Mouse (Mus musculus) liver, embryonic 13.5 days (tissue): ENCODE measurements at regions not wholly inside any gene's neighbourhood (a gene's known extent, or its start where the extent isn't known, plus 50 kb on each side); places are given as distances from the start of the nearest gene placed in this dataset.
"Not testable (repeated sequence)": the region's sequence is repeated elsewhere in the genome, so short reads cannot be mapped to it uniquely, and the experiment has no call there.

Experiments used
- ATAC-seq: fragments of 200-750 bp; cut with Nextera tagmentation; 2 replicates; pipeline ENCODE4 v1.8.0; 2017; ENCODE audit warnings: low read depth, mild to moderate bottlenecking, moderate number of reproducible peaks, moderate library complexity
- DNase-seq: peaks from one replicate; pipeline ENCODE4 v3.0.0; 2022
- H3K27ac ChIP-seq: fragments of 300-500 bp; sonication (generic); 2 replicates; pipeline ENCODE4 v1.5.1; 2015; ENCODE audit warnings: moderate library complexity, mild to moderate bottlenecking, inconsistent platforms
- H3K27me3 ChIP-seq: fragments of 300-500 bp; sonication (generic); 2 replicates; pipeline ENCODE4 v1.6.1; 2015; ENCODE audit warnings: mild to moderate bottlenecking, inconsistent platforms
- H3K36me3 ChIP-seq: fragments of 300-500 bp; sonication (generic); 2 replicates; pipeline ENCODE4 v1.6.1; 2015; ENCODE audit warnings: mild to moderate bottlenecking, inconsistent platforms
- H3K4me1 ChIP-seq: fragments of 300-500 bp; sonication (generic); replicated peaks from 2 replicates; pipeline ENCODE4 v1.6.1; 2015; ENCODE audit warnings: inconsistent platforms
- H3K4me2 ChIP-seq: fragments of 300-500 bp; sonication (generic); 2 replicates; pipeline ENCODE4 v1.6.1; 2015; ENCODE audit warnings: inconsistent platforms, mild to moderate bottlenecking, moderate library complexity
- H3K4me3 ChIP-seq: fragments of 300-500 bp; sonication (generic); replicated peaks from 2 replicates; pipeline ENCODE4 v1.5.1; 2015; ENCODE audit warnings: mild to moderate bottlenecking, inconsistent platforms
- H3K9ac ChIP-seq: fragments of 300-500 bp; sonication (generic); 2 replicates; pipeline ENCODE4 v1.6.1; 2015; ENCODE audit warnings: mild to moderate bottlenecking, inconsistent platforms
- H3K9me3 ChIP-seq: fragments of 300-500 bp; sonication (generic); replicated peaks from 2 replicates; pipeline ENCODE4 v1.6.1; 2016; ENCODE audit warnings: inconsistent platforms
- WGBS: fragments of 180-500 bp; shearing (Covaris S2); methylation state at CpG from one replicate; pipeline ENCODE4 v1.1.7; 2015; ENCODE audit not compliant: insufficient replicate concordance; 5-methylcytosine and 5-hydroxymethylcytosine counted together

DNA sequence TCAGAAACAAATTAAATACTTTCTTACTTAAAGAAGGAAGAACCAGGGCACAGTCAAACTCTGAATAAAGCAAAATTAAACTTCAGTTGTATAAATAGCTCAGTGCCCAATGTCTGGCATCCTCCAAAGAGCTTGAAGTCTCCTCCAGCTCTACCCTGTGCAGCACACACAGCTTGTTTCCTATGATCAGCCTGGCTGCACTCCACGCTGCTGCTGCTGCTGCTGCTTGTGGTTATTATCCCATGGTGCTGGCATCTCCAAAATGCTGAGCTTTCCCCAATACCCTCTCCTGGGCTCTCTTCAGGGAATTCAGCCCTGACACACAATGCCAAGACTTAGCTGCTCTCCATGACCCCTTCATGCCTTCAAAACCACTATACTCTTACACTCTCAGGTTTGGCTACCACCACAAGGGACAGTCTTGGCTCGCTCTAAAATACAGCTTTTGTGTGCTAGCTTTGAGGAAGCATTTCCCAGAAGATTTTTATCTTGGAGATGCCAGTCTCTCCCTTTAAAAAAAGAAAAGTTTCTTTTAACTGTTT is 121.0 kb downstream of the Rab10 start:
- not testable (repeated sequence) for H3K9ac ChIP-seq, H3K9me3 ChIP-seq, H3K36me3 ChIP-seq, DNase-seq, H3K4me3 ChIP-seq, H3K4me2 ChIP-seq, H3K27ac ChIP-seq, ATAC-seq, H3K27me3 ChIP-seq, H3K4me1 ChIP-seq
- WGBS = 37% methylated on average over 2 of the region's 2 CpGs

- no peak for DNase-seq
- Histone ChIP-seq H3K9me3 (no peaks in the 10 kb centered on the region), H3K4me2 (no peak overlapping the region), H3K4me1 (no peaks in the 10 kb centered on the region), H3K36me3 (no peaks in the 10 kb centered on the region), H3K27me3 (no peaks in the 10 kb centered on the region), H3K27ac (no peak overlapping the region), H3K9ac (no peak overlapping the region), H3K4me3 (no peak overlapping the region)
- ATAC-seq = no peak
Measured at GRCm38 (mm10) chr12:3188137-3188536, 121.6 kb downstream of the Rab10 start.

DNA sequence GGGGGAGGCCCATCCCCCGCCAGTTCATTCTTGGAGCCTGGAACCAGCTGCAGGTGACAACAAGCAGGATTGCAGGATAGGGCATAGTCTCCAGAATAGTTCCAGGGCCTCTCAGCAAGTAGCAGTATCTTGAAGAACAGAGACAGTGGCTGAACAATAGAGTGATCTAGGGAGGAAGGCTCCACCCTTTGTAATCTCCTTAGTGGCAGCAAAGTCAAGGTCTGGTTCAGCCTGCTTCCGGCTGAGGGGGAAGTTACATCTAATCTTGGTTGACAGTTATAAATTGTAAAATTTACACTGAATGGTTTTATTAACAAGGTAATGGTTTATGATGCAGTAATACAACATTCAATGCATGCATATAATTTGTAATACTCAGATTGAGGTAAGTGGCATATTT is 136.4 kb downstream of the Rab10 start:
- Histone ChIP-seq H3K4me1 (no peaks in the 10 kb centered on the region), H3K27ac (no peak overlapping the region), H3K36me3 (no peaks in the 10 kb centered on the region), H3K9me3 (no peaks in the 10 kb centered on the region), H3K9ac (no peak overlapping the region), H3K4me3 (no peak overlapping the region), H3K27me3 (no peaks in the 10 kb centered on the region), H3K4me2 (no peak overlapping the region)
- no peak for DNase-seq
- no peak for ATAC-seq
- whole genome bisulfite sequencing = 32% methylated on average over 2 of the region's 2 CpGs

GRCm38 (mm10) chr12:3169705-3170287 is 140.0 kb downstream of the Rab10 start:
- not testable (repeated sequence) for H3K36me3 ChIP-seq, H3K4me3 ChIP-seq, DNase-seq, H3K4me1 ChIP-seq, H3K9ac ChIP-seq, H3K27me3 ChIP-seq, H3K9me3 ChIP-seq, ATAC-seq, H3K4me2 ChIP-seq, H3K27ac ChIP-seq
- 53% methylated on average over 8 of the region's 8 CpGs for WGBS

GRCm38 (mm10) chr12:3161666-3162065 is 148.1 kb downstream of the Rab10 start:
- not testable (repeated sequence) for DNase-seq

DNA sequence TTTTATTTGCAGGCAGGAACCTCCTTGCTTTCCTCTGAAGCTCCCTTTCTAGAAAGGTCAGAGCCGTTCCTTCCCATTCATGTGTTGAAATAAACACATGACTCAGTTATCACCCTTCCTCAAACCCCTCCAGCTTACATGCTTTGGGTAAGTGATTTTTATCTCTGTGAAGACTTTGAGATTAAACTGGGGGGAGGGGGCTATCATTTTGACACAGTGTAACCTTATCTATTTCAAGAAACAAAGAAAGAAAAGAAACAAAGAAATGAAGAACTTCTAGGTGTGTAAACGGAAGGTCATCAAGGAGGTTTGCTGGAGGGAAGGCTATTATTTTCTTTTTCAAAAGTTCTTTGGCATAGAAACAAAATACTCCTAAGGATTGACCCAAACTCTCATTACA is 151.0 kb downstream of the Rab10 start:
- H3K4me1 ChIP-seq, ATAC-seq, H3K27ac ChIP-seq, H3K9ac ChIP-seq, H3K9me3 ChIP-seq, H3K36me3 ChIP-seq, H3K27me3 ChIP-seq, H3K4me2 ChIP-seq, DNase-seq, H3K4me3 ChIP-seq: not testable (repeated sequence)
- 29% methylated on average over 2 of the region's 2 CpGs for WGBS

More at GRCm38 (mm10) chr12:3161666-3162065, 148.1 kb downstream of the Rab10 start:
- H3K36me3 ChIP-seq, ATAC-seq, H3K4me1 ChIP-seq, H3K9me3 ChIP-seq, H3K4me2 ChIP-seq, H3K4me3 ChIP-seq, H3K27ac ChIP-seq, H3K27me3 ChIP-seq, H3K9ac ChIP-seq: not testable (repeated sequence)
- WGBS = 60% methylated on average over 6 of the region's 6 CpGs

DNA sequence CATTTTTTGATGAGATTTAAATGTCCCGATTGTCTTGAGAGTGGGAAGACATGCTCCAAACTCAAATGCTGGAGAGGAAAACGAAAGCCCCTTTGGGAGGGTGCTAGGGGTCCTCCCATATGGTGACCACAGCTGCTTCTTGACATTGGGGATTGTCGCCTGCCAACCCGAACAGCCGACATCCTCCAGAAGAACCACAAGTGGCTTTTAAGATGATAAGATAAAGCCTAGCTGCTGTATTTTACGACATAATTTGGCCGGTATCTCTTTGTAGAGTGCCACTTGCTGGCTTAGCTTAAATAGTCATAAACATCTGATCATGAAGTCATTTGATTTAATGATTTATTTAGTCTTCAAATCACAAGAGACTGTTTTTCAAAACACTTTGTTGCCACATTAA is 156.1 kb downstream of the Rab10 start:
- H3K36me3 ChIP-seq, H3K4me1 ChIP-seq, H3K27ac ChIP-seq, H3K9me3 ChIP-seq, H3K4me2 ChIP-seq, DNase-seq, H3K27me3 ChIP-seq, H3K9ac ChIP-seq, ATAC-seq, H3K4me3 ChIP-seq: not testable (repeated sequence)
- WGBS = 15% methylated on average over 7 of the region's 7 CpGs

DNA sequence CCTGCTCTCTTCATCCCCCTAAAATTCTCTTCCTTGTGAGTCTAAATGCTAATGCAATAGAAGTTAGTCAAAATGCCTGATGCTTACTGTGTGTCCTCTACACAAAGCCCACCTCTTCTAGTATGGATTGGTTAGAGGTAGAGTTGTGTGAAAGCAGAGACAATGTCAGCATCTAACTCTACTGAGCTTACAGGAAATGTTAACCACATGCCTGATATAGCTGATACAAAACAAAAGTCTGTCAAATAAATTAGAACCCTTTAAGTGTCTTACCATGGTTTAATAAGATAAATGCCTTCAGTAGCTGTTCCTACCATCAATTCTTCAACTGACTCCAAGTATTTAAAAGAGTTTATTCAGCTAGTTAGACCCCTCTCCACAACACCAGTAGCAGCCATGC is 177.2 kb downstream of the Rab10 start:
- not testable (repeated sequence) for H3K36me3 ChIP-seq, H3K27me3 ChIP-seq, DNase-seq, ATAC-seq, H3K9ac ChIP-seq, H3K4me3 ChIP-seq, H3K27ac ChIP-seq, H3K9me3 ChIP-seq, H3K4me1 ChIP-seq, H3K4me2 ChIP-seq

DNA sequence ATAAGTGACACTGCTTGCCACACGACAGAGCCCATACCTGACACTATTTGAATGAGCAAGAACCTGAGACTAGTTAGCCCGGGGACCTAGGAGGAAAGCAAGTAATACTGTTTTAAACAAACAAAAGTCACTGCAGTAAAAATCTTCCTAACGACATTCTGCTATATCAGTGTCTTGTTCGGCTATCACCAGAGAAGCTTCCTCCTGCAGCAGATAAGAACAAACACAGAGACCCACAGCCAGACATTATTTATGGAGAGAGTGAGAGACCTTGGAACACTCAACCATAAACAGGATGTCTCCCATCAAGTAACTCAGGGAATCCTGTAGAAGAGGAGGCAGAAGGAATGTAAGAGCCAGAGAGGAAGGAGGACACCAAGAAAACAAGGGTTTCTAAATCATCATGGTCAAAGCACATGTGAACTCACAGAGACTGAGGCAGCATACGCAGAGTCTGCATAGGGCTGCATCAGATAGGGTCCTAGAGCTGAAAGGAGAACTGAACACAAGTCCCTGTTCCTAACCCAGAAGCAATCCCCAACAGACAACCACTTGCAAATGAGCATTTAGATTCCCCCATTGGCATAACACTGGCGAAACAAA is 178.5 kb downstream of the Rab10 start:
- H3K4me2 ChIP-seq, H3K27ac ChIP-seq, DNase-seq, ATAC-seq, H3K36me3 ChIP-seq, H3K4me1 ChIP-seq, H3K27me3 ChIP-seq, H3K9me3 ChIP-seq, H3K9ac ChIP-seq, H3K4me3 ChIP-seq: not testable (repeated sequence)
- 42% methylated on average over 6 of the region's 6 CpGs for WGBS

DNA sequence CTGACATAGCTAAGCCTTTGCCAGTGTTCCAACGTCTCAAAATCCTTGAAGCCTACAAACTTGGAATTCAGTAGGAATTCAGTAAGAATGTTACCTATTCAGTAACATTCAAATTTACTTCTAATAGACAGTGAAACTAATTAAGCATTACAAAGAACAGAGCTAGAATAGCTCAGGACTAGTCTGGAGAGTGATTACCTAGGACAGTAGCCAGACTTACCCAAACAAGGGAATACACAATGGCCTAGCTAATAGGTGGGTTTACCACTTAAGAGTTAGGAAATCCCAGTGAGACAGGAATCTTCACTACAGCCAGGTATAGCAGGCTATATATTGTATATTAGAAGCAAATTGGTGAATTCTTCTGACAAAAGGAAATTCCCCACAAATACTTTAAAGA is 182.4 kb downstream of the Rab10 start:
- not testable (repeated sequence) for H3K4me1 ChIP-seq, H3K4me2 ChIP-seq, ATAC-seq, H3K27me3 ChIP-seq, H3K9me3 ChIP-seq, H3K27ac ChIP-seq, H3K4me3 ChIP-seq, DNase-seq, H3K36me3 ChIP-seq, H3K9ac ChIP-seq
- WGBS = 58% methylated on average over 1 of the region's 1 CpGs

GRCm38 (mm10) chr12:3124036-3124435 is 185.7 kb downstream of the Rab10 start:
- Histone ChIP-seq H3K4me3 (no peak overlapping the region), H3K4me1 (no peaks in the 10 kb centered on the region), H3K4me2 (no peak overlapping the region), H3K27me3 (no peaks in the 10 kb centered on the region), H3K27ac (no peak overlapping the region), H3K9me3 (no peaks in the 10 kb centered on the region), H3K36me3 (no peaks in the 10 kb centered on the region), H3K9ac (no peak overlapping the region)
- DNase-seq (no peak), ATAC-seq (no peak)
- 56% methylated on average over 1 of the region's 1 CpGs for WGBS

- H3K27me3 ChIP-seq = not testable (repeated sequence)
Measured at GRCm38 (mm10) chr12:3110589-3110988, 199.2 kb downstream of the Rab10 start.

More at GRCm38 (mm10) chr12:3110589-3110988, 199.2 kb downstream of the Rab10 start:
- ATAC-seq, H3K9ac ChIP-seq, H3K4me3 ChIP-seq, H3K9me3 ChIP-seq, H3K36me3 ChIP-seq, H3K4me2 ChIP-seq, DNase-seq, H3K27ac ChIP-seq, H3K4me1 ChIP-seq: not testable (repeated sequence)
- WGBS = 51% methylated on average over 11 of the region's 11 CpGs
